Mouse (Mus musculus) MEL (cell line): ENCODE measurements around the gene Mlxip.

ENCODE experiments used
- CTCF ChIP-seq, 3 experiments: IDR thresholded peaks in 2 of 3; conservative IDR thresholded peaks in 1 of 3; 2 replicates each; pipeline ENCODE4 v1.5.1; 2011 to 2012; ENCODE audit warnings: low read length in 3 of 3, low read depth in 2 of 3, mild to moderate bottlenecking in 2 of 3, improper control_type of control experiment in 1 of 3, inconsistent platforms in 1 of 3, mixed read lengths in 1 of 3, moderate library complexity in 1 of 3; ENCODE audit not compliant: control insufficient read depth in 1 of 3, insufficient read depth in 1 of 3, poor library complexity in 1 of 3, severe bottlenecking in 1 of 3
- EP300 ChIP-seq, 2 experiments: IDR thresholded peaks; 2 replicates each; pipeline ENCODE4 v1.6.1; 2011; ENCODE audit warnings: improper control_type of control experiment in 2 of 2, low read length in 2 of 2, low read depth in 1 of 2, mild to moderate bottlenecking in 1 of 2
- GATA1 ChIP-seq: IDR thresholded peaks from 2 replicates; pipeline ENCODE4 v1.6.1; 2011; ENCODE audit warnings: low read depth, low read length, improper control_type of control experiment
- MAFK ChIP-seq: IDR thresholded peaks from 2 replicates; pipeline ENCODE4 v1.6.1; 2011; ENCODE audit warnings: low read depth, mild to moderate bottlenecking, low read length, improper control_type of control experiment, borderline replicate concordance
- UBTF ChIP-seq: IDR thresholded peaks from 2 replicates; pipeline ENCODE4 v1.6.1; 2012; ENCODE audit warnings: low read depth, mild to moderate bottlenecking, inconsistent platforms, low read length, improper control_type of control experiment, moderate library complexity, borderline replicate concordance; ENCODE audit not compliant: insufficient read depth

DNA sequence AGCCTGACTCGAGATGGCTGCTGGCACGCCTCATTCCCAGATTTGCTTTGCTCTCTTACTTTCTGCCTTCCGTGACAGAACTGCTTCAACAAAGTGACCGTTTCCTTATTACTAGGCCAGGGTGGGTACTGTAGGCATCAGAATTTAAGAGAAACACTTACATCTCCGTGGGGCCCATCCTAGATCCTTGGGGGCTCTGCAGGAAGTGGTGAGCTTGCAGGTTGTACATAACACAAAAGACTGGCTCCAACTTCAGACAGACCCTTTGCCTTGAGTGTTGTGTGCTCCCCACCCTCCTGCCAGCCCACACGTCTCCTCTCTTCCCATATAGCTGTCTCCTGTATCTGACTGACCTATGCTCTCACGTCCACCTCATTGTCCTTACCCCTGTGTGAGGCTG is 57.3 kb downstream of the Mlxip start:
- TF ChIP-seq UBTF = no peak
- TF ChIP-seq CTCF (IDR thresholded peaks at IDR 0.05 in 2 of 3, conservative IDR thresholded peaks at IDR 0.05 in 1 of 3; ENCODE audit: control insufficient read depth in 1 of 3, insufficient read depth in 1 of 3, low read depth in 2 of 3, low read length in 3 of 3, poor library complexity in 1 of 3, severe bottlenecking in 1 of 3) = no peak
- no peak for TF ChIP-seq EP300 (IDR thresholded peaks at IDR 0.05; ENCODE audit: low read depth in 1 of 2, low read length in 2 of 2)
- no peak for TF ChIP-seq GATA1
- TF ChIP-seq MAFK = no peak
